Mouse (Mus musculus) myocyte (in vitro differentiated cells): ENCODE measurements at regions not wholly inside any gene's neighbourhood (a gene's known extent, or its start where the extent isn't known, plus 50 kb on each side); places are given as distances from the start of the nearest gene placed in this dataset.
"Not testable (repeated sequence)": the region's sequence is repeated elsewhere in the genome, so short reads cannot be mapped to it uniquely, and the experiment has no call there.

ENCODE experiments used
- CEBPB ChIP-seq: IDR thresholded peaks from 2 replicates; pipeline ENCODE4 v1.6.1; 2011; ENCODE audit warnings: mild to moderate bottlenecking, moderate library complexity; ENCODE audit not compliant: poor library complexity, insufficient read depth, severe bottlenecking
- E2F4 ChIP-seq: IDR thresholded peaks from one replicate; pipeline ENCODE4 v1.6.1; 2011; ENCODE audit warnings: mild to moderate bottlenecking, control low read depth, moderate library complexity; ENCODE audit not compliant: insufficient read depth
- MAX ChIP-seq: IDR thresholded peaks from one replicate; pipeline ENCODE4 v1.6.1; 2011; ENCODE audit warnings: low read depth, mild to moderate bottlenecking, control low read depth
- MYOD1 ChIP-seq, 3 experiments: IDR thresholded peaks; one replicate each; pipeline ENCODE4 v1.6.1; 2011; ENCODE audit warnings: control low read depth in 2 of 3, low read depth in 2 of 3, mild to moderate bottlenecking in 2 of 3, moderate library complexity in 1 of 3; ENCODE audit not compliant: insufficient read length in 2 of 3, control insufficient read depth in 1 of 3
- MYOG ChIP-seq, 3 experiments: IDR thresholded peaks; one replicate each; pipeline ENCODE4 v1.6.1; 2011; ENCODE audit warnings: control low read depth in 2 of 3, low read depth in 2 of 3, mild to moderate bottlenecking in 2 of 3; ENCODE audit not compliant: insufficient read length in 2 of 3, control insufficient read depth in 1 of 3, insufficient read depth in 1 of 3
- POLR2A ChIP-seq: IDR thresholded peaks from one replicate; pipeline ENCODE4 v1.6.1; 2011; ENCODE audit warnings: low read depth, mild to moderate bottlenecking, control low read depth, moderate library complexity; ENCODE audit not compliant: insufficient read length
- POLR2AphosphoS2 ChIP-seq: IDR thresholded peaks from one replicate; pipeline ENCODE4 v1.6.1; 2011; ENCODE audit warnings: low read depth, control low read depth; ENCODE audit not compliant: insufficient read length
- SRF ChIP-seq: IDR thresholded peaks from one replicate; pipeline ENCODE4 v1.6.1; 2011; ENCODE audit warnings: low read depth; ENCODE audit not compliant: control insufficient read depth, insufficient read length
- TCF3 ChIP-seq: IDR thresholded peaks from one replicate; pipeline ENCODE4 v1.6.1; 2011; ENCODE audit warnings: low read depth, control low read depth; ENCODE audit not compliant: insufficient read length
- USF1 ChIP-seq: IDR thresholded peaks from one replicate; pipeline ENCODE4 v1.6.1; 2011; ENCODE audit warnings: low read depth, mild to moderate bottlenecking, control low read depth, moderate library complexity

DNA sequence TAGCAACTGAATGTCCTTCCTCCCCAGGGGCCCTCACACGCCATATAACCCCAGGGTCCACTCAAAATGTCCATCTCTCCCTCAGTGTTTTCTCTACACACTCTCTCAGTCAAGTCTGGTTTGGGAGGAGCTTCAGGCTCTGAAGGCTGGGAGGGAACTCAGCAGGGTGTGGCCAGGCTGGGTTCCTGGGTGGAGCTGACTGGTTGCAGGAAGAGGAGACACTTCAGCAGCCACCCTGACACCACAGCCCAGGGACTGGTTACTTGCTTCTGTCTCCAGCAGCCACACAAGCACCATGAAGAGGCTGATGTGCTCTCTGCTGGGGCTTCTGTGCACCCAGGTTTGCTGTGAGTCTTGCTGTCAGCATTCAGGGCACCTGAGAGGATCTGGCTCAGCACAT lies 458.7 kb downstream of the Dad1 start:
- TF ChIP-seq POLR2A; MAX; MYOG (IDR thresholded peaks at IDR 0.05; ENCODE audit: control insufficient read depth in 1 of 3, insufficient read depth in 1 of 3, insufficient read length in 2 of 3, low read depth in 2 of 3); TCF3; CEBPB; E2F4; POLR2AphosphoS2; MYOD1 (IDR thresholded peaks at IDR 0.05; ENCODE audit: control insufficient read depth in 1 of 3, insufficient read length in 2 of 3, low read depth in 2 of 3); USF1; SRF: not testable (repeated sequence)
